Mouse (Mus musculus) embryonic facial prominence, embryonic 15.5 days (tissue): ENCODE results near the gene Olfr1418. TPM values are rescaled to one million over a fixed set of nuclear protein-coding genes. Genes with fewer than 3 reads are reported as not detected.
"Not testable (repeated sequence)": the region's sequence is repeated elsewhere in the genome, so short reads cannot be mapped to it uniquely, and the experiment has no call there.

ENCODE experiments used
- ATAC-seq: fragments of 200-750 bp; cut with Nextera tagmentation; 2 replicates; pipeline ENCODE4 v1.8.0; 2017; ENCODE audit warnings: low read depth, moderate TSS enrichment; ENCODE audit not compliant: insufficient number of reproducible peaks, low FRiP score, low TSS enrichment
- H3K27ac ChIP-seq: fragments of 300-500 bp; sonication (generic); replicated peaks from 2 replicates; pipeline ENCODE4 v1.5.1; 2015; ENCODE audit warnings: mild to moderate bottlenecking, inconsistent platforms
- H3K27me3 ChIP-seq: fragments of 300-500 bp; sonication (generic); 2 replicates; pipeline ENCODE4 v1.6.1; 2015; ENCODE audit warnings: inconsistent platforms
- H3K36me3 ChIP-seq: fragments of 300-500 bp; sonication (generic); 2 replicates; pipeline ENCODE4 v1.6.1; 2015; ENCODE audit warnings: mild to moderate bottlenecking, inconsistent platforms
- H3K4me1 ChIP-seq: fragments of 300-500 bp; sonication (generic); 2 replicates; pipeline ENCODE4 v1.6.1; 2015; ENCODE audit warnings: inconsistent platforms
- H3K4me2 ChIP-seq: fragments of 300-500 bp; sonication (generic); replicated peaks from 2 replicates; pipeline ENCODE4 v1.6.1; 2015; ENCODE audit warnings: mild to moderate bottlenecking, inconsistent platforms
- H3K4me3 ChIP-seq: fragments of 300-500 bp; sonication (generic); replicated peaks from 2 replicates; pipeline ENCODE4 v1.5.1; 2015; ENCODE audit warnings: mild to moderate bottlenecking, inconsistent platforms
- H3K9ac ChIP-seq: fragments of 300-500 bp; sonication (generic); 2 replicates; pipeline ENCODE4 v1.6.1; 2015; ENCODE audit warnings: inconsistent platforms
- H3K9me3 ChIP-seq: fragments of 300-500 bp; sonication (generic); replicated peaks from 2 replicates; pipeline ENCODE4 v1.6.1; 2016; ENCODE audit warnings: inconsistent platforms
- WGBS: fragments of 180-500 bp; shearing (Covaris S2); methylation state at CpG from one replicate; pipeline ENCODE4 v1.1.7; 2015; 5-methylcytosine and 5-hydroxymethylcytosine counted together
- polyA plus RNA-seq: library from polyadenylated mRNA; unstranded; fragments of >200 nt; fragmentation: Nextera tagmentation; extraction: Ambion mirVana; gene quantifications from 2 replicates; pipeline ENCODE4 v1.2.1, GENCODE M21; 2015

Gene Olfr1418
- not detected in 2 replicates for polyA plus RNA-seq

GRCm38 (mm10) chr19:11860966-11861365, at the start of gene Olfr1418:
Gene Olfr1418, minus strand, starts transcription at chr19:11861066.
- H3K4me1 ChIP-seq: no peaks in the 10 kb centered on the region
- WGBS: 94% methylated on average over 1 of the region's 1 CpGs
- H3K4me2 ChIP-seq: no peak within 1 kb of the TSS
- no peaks in the 10 kb centered on the region for H3K9me3 ChIP-seq
- no peak within 1 kb of the TSS for H3K9ac ChIP-seq
- no peak for ATAC-seq
- H3K36me3 ChIP-seq: no peaks in the 10 kb centered on the region
- H3K27ac ChIP-seq: no peak within 1 kb of the TSS
- no peaks in the 10 kb centered on the region for H3K27me3 ChIP-seq
- no peak within 1 kb of the TSS for H3K4me3 ChIP-seq

GRCm38 (mm10) chr19:11886265-11886664, 25.4 kb upstream of the Olfr1418 start, which contains the start of gene Olfr1420:
Gene Olfr1420, plus strand, starts transcription at chr19:11886565.
- H3K9me3 ChIP-seq: no peaks in the 10 kb centered on the region
- no peaks in the 10 kb centered on the region for H3K27me3 ChIP-seq
- H3K4me2 ChIP-seq: no peak within 1 kb of the TSS
- 30% methylated on average over 1 of the region's 1 CpGs for WGBS
- H3K4me3 ChIP-seq: no peak within 1 kb of the TSS
- H3K36me3 ChIP-seq: no peaks in the 10 kb centered on the region
- no peaks in the 10 kb centered on the region for H3K4me1 ChIP-seq
- ATAC-seq: no peak
- no peak within 1 kb of the TSS for H3K9ac ChIP-seq
- H3K27ac ChIP-seq: no peak within 1 kb of the TSS

GRCm38 (mm10) chr19:11878404-11878803, 17.5 kb upstream of the Olfr1418 start:
- not testable (repeated sequence) for H3K27ac ChIP-seq, H3K4me3 ChIP-seq, H3K4me2 ChIP-seq, H3K9ac ChIP-seq, H3K27me3 ChIP-seq, H3K9me3 ChIP-seq, ATAC-seq, H3K36me3 ChIP-seq, H3K4me1 ChIP-seq
- WGBS: 60% methylated on average over 22 of the region's 22 CpGs

GRCm38 (mm10) chr19:11875006-11875405, 14.1 kb upstream of the Olfr1418 start, which contains the start of gene Olfr1419:
Gene Olfr1419, minus strand, starts transcription at chr19:11875106.
- H3K27me3 ChIP-seq: no peaks in the 10 kb centered on the region
- 33% methylated on average over 1 of the region's 1 CpGs for WGBS

GRCm38 (mm10) chr19:11867837-11868236, 7.0 kb upstream of the Olfr1418 start:
- no peak overlapping the region for H3K27ac ChIP-seq
- H3K9me3 ChIP-seq: no peaks in the 10 kb centered on the region
- H3K4me2 ChIP-seq: no peak overlapping the region
- no peaks in the 10 kb centered on the region for H3K27me3 ChIP-seq
- no peaks in the 10 kb centered on the region for H3K36me3 ChIP-seq
- no peak overlapping the region for H3K4me3 ChIP-seq
- 81% methylated on average over 2 of the region's 2 CpGs for WGBS
- no peak for ATAC-seq
- no peaks in the 10 kb centered on the region for H3K4me1 ChIP-seq
- no peak overlapping the region for H3K9ac ChIP-seq

More at GRCm38 (mm10) chr19:11875006-11875405, 14.1 kb upstream of the Olfr1418 start, which contains the start of gene Olfr1419:
- Histone ChIP-seq H3K4me2 (no peak within 1 kb of the TSS), H3K9ac (no peak within 1 kb of the TSS), H3K9me3 (no peaks in the 10 kb centered on the region), H3K27ac (no peak within 1 kb of the TSS), H3K4me1 (no peaks in the 10 kb centered on the region), H3K4me3 (no peak within 1 kb of the TSS), H3K36me3 (no peaks in the 10 kb centered on the region)
- no peak for ATAC-seq

GRCm38 (mm10) chr19:11856506-11856905, 4.4 kb downstream of the Olfr1418 start:
- no peak overlapping the region for H3K4me3 ChIP-seq
- 78% methylated on average over 6 of the region's 6 CpGs for WGBS

GRCm38 (mm10) chr19:11854821-11855220, 6.0 kb downstream of the Olfr1418 start:
- no peak overlapping the region for H3K9ac ChIP-seq
- no peak overlapping the region for H3K27ac ChIP-seq
- no peaks in the 10 kb centered on the region for H3K4me1 ChIP-seq
- 89% methylated on average over 2 of the region's 2 CpGs for WGBS
- H3K4me3 ChIP-seq: no peak overlapping the region
- no peak overlapping the region for H3K4me2 ChIP-seq
- H3K36me3 ChIP-seq: no peaks in the 10 kb centered on the region
- H3K27me3 ChIP-seq: no peaks in the 10 kb centered on the region
- H3K9me3 ChIP-seq: no peaks in the 10 kb centered on the region
- no peak for ATAC-seq

More at GRCm38 (mm10) chr19:11856506-11856905, 4.4 kb downstream of the Olfr1418 start:
- no peak overlapping the region for H3K27ac ChIP-seq
- H3K4me2 ChIP-seq: no peak overlapping the region
- H3K36me3 ChIP-seq: no peaks in the 10 kb centered on the region
- no peaks in the 10 kb centered on the region for H3K4me1 ChIP-seq
- no peak overlapping the region for H3K9ac ChIP-seq
- ATAC-seq: no peak
- H3K9me3 ChIP-seq: no peaks in the 10 kb centered on the region
- H3K27me3 ChIP-seq: no peaks in the 10 kb centered on the region

GRCm38 (mm10) chr19:11852652-11853051, 8.2 kb downstream of the Olfr1418 start:
- Histone ChIP-seq H3K4me2 (no peak overlapping the region), H3K4me3 (no peak overlapping the region), H3K4me1 (no peaks in the 10 kb centered on the region), H3K27me3 (no peaks in the 10 kb centered on the region), H3K9me3 (no peaks in the 10 kb centered on the region), H3K27ac (no peak overlapping the region), H3K9ac (no peak overlapping the region), H3K36me3 (no peaks in the 10 kb centered on the region)
- ATAC-seq: no peak
- WGBS: 64% methylated on average over 4 of the region's 4 CpGs

GRCm38 (mm10) chr19:11846333-11846732, 14.5 kb downstream of the Olfr1418 start:
- WGBS: 81% methylated on average over 4 of the region's 4 CpGs

GRCm38 (mm10) chr19:11839119-11839518, 21.7 kb downstream of the Olfr1418 start, which contains the start of gene Olfr1417:
Gene Olfr1417, minus strand, starts transcription at chr19:11839219.
- no peak within 1 kb of the TSS for H3K9ac ChIP-seq
- no peaks in the 10 kb centered on the region for H3K27me3 ChIP-seq
- H3K27ac ChIP-seq: no peak within 1 kb of the TSS
- no peak within 1 kb of the TSS for H3K4me2 ChIP-seq
- no peak for ATAC-seq
- no peaks in the 10 kb centered on the region for H3K4me1 ChIP-seq
- H3K9me3 ChIP-seq: no peaks in the 10 kb centered on the region
- no peaks in the 10 kb centered on the region for H3K36me3 ChIP-seq
- WGBS: 77% methylated on average over 4 of the region's 4 CpGs
- H3K4me3 ChIP-seq: no peak within 1 kb of the TSS

More at GRCm38 (mm10) chr19:11846333-11846732, 14.5 kb downstream of the Olfr1418 start:
- Histone ChIP-seq H3K27me3 (no peaks in the 10 kb centered on the region), H3K4me3 (no peak overlapping the region), H3K9me3 (no peaks in the 10 kb centered on the region), H3K4me2 (no peak overlapping the region), H3K36me3 (no peaks in the 10 kb centered on the region), H3K27ac (no peak overlapping the region), H3K9ac (no peak overlapping the region), H3K4me1 (no peaks in the 10 kb centered on the region)
- no peak for ATAC-seq

GRCm38 (mm10) chr19:11823346-11824065, 37.4 kb downstream of the Olfr1418 start:
- Histone ChIP-seq H3K4me2 (no peak overlapping the region), H3K9ac (no peak overlapping the region), H3K9me3 (no peaks in the 10 kb centered on the region), H3K4me1 (peaks cover 14% of the 10 kb centered on the region), H3K4me3 (no peak overlapping the region), H3K27ac (no peak overlapping the region), H3K36me3 (no peaks in the 10 kb centered on the region), H3K27me3 (peaks cover 17% of the 10 kb centered on the region)
- WGBS: 31% methylated on average over 4 of the region's 4 CpGs
- no peak for ATAC-seq
